Mouse (Mus musculus): ENCODE data around the gene Hoxa1. TPM values are rescaled to one million over a fixed set of nuclear protein-coding genes. Genes with fewer than 3 reads are reported as not detected.

The Hoxa1 gene
- polyA plus RNA-seq, 1 experiment: 2.0 TPM

- Histone ChIP-seq H3K27me3 (ENCODE audit: control insufficient read depth, insufficient read depth, insufficient read length) (no peaks in the 10 kb centered on the region), H3K4me3 (no peak overlapping the region), H3K4me2 (ENCODE audit: low read depth) (no peak overlapping the region), H3K36me3 (ENCODE audit: control insufficient read depth, insufficient read depth) (no peaks in the 10 kb centered on the region), H3K79me2 (ENCODE audit: control insufficient read depth, insufficient read depth) (no peaks in the 10 kb centered on the region), H3ac (ENCODE audit: control insufficient read depth, insufficient read length) (no peak overlapping the region)
- no peak for TF ChIP-seq MYOG (IDR thresholded peaks at IDR 0.05; ENCODE audit: control insufficient read depth in 1 of 3, insufficient read depth in 1 of 3, insufficient read length in 2 of 3, low read depth in 2 of 3)
- TF ChIP-seq CEBPB (IDR thresholded peaks at IDR 0.05; ENCODE audit: insufficient read depth, poor library complexity, severe bottlenecking): no peak
- no peak for TF ChIP-seq REST (IDR thresholded peaks at IDR 0.05; ENCODE audit: insufficient read depth, insufficient read length)
- no peak for TF ChIP-seq SRF (IDR thresholded peaks at IDR 0.05; ENCODE audit: control insufficient read depth, insufficient read length, low read depth)
- no peak for TF ChIP-seq USF1 (IDR thresholded peaks at IDR 0.05; ENCODE audit: low read depth)
- no peak for TF ChIP-seq TCF12 (IDR thresholded peaks at IDR 0.05; ENCODE audit: insufficient read depth, poor library complexity, severe bottlenecking)
Measured at GRCm38 (mm10) chr6:52180213-52180710, 22.1 kb upstream of the Hoxa1 start.

GRCm38 (mm10) chr6:52179690-52180089 is 21.6 kb upstream of the Hoxa1 start:
- no peaks in the 10 kb centered on the region for H3K79me2 ChIP-seq (ENCODE audit: control insufficient read depth, insufficient read depth)
- H3K4me2 ChIP-seq (ENCODE audit: low read depth): no peak overlapping the region
- no peak overlapping the region for H3ac ChIP-seq (ENCODE audit: control insufficient read depth, insufficient read length)
- no peak overlapping the region for H3K4me3 ChIP-seq
- H3K36me3 ChIP-seq (ENCODE audit: control insufficient read depth, insufficient read depth): no peaks in the 10 kb centered on the region
- no peak for TF ChIP-seq SRF (IDR thresholded peaks at IDR 0.05; ENCODE audit: control insufficient read depth, insufficient read length, low read depth)
- TF ChIP-seq POLR2AphosphoS2 (IDR thresholded peaks at IDR 0.05; ENCODE audit: insufficient read length, low read depth): no peak
- TF ChIP-seq REST (IDR thresholded peaks at IDR 0.05; ENCODE audit: insufficient read depth, insufficient read length): no peak
- no peaks in the 10 kb centered on the region for H3K27me3 ChIP-seq (ENCODE audit: control insufficient read depth, insufficient read depth, insufficient read length)

- no peak for TF ChIP-seq POLR2A (IDR thresholded peaks at IDR 0.05; ENCODE audit: insufficient read length, low read depth)
- no peak for TF ChIP-seq SRF (IDR thresholded peaks at IDR 0.05; ENCODE audit: control insufficient read depth, insufficient read length, low read depth)
- no peak for TF ChIP-seq TCF3 (IDR thresholded peaks at IDR 0.05; ENCODE audit: insufficient read length, low read depth)
- no peak for TF ChIP-seq MYOG (IDR thresholded peaks at IDR 0.05; ENCODE audit: control insufficient read depth in 1 of 3, insufficient read depth in 1 of 3, insufficient read length in 2 of 3, low read depth in 2 of 3)
- no peak for TF ChIP-seq USF1 (IDR thresholded peaks at IDR 0.05; ENCODE audit: low read depth)
- no peak for TF ChIP-seq POLR2AphosphoS2 (IDR thresholded peaks at IDR 0.05; ENCODE audit: insufficient read length, low read depth)
- no peak for TF ChIP-seq MAX (IDR thresholded peaks at IDR 0.05; ENCODE audit: low read depth)
- no peak for TF ChIP-seq CEBPB (IDR thresholded peaks at IDR 0.05; ENCODE audit: insufficient read depth, poor library complexity, severe bottlenecking)
- TF ChIP-seq TCF12 (IDR thresholded peaks at IDR 0.05; ENCODE audit: insufficient read depth, poor library complexity, severe bottlenecking): no peak
- no peak for TF ChIP-seq MYOD1 (IDR thresholded peaks at IDR 0.05; ENCODE audit: control insufficient read depth in 1 of 3, insufficient read length in 2 of 3, low read depth in 2 of 3)
- TF ChIP-seq E2F4 (IDR thresholded peaks at IDR 0.05; ENCODE audit: insufficient read depth): no peak
- no peak overlapping the region for H3K4me2 ChIP-seq (ENCODE audit: low read depth)
- H3K79me2 ChIP-seq (ENCODE audit: control insufficient read depth, insufficient read depth): no peaks in the 10 kb centered on the region
- no peak overlapping the region for H3K4me3 ChIP-seq
- no peaks in the 10 kb centered on the region for H3K27me3 ChIP-seq (ENCODE audit: control insufficient read depth, insufficient read depth, insufficient read length)
- H3K36me3 ChIP-seq (ENCODE audit: control insufficient read depth, insufficient read depth): no peaks in the 10 kb centered on the region
- H3ac ChIP-seq (ENCODE audit: control insufficient read depth, insufficient read length): no peak overlapping the region
Measured at GRCm38 (mm10) chr6:52178918-52179665, 21.0 kb upstream of the Hoxa1 start.

GRCm38 (mm10) chr6:52177806-52178205 is 19.7 kb upstream of the Hoxa1 start:
- Histone ChIP-seq H3K4me3 (no peak overlapping the region), H3K36me3 (ENCODE audit: control insufficient read depth, insufficient read depth) (no peaks in the 10 kb centered on the region), H3K79me2 (ENCODE audit: control insufficient read depth, insufficient read depth) (no peaks in the 10 kb centered on the region), H3K27me3 (ENCODE audit: control insufficient read depth, insufficient read depth, insufficient read length) (no peaks in the 10 kb centered on the region), H3K4me2 (ENCODE audit: low read depth) (no peak overlapping the region), H3ac (ENCODE audit: control insufficient read depth, insufficient read length) (no peak overlapping the region)
- TF ChIP-seq USF1 (IDR thresholded peaks at IDR 0.05; ENCODE audit: low read depth) (no peak), POLR2AphosphoS2 (IDR thresholded peaks at IDR 0.05; ENCODE audit: insufficient read length, low read depth) (no peak), REST (IDR thresholded peaks at IDR 0.05; ENCODE audit: insufficient read depth, insufficient read length) (no peak), TCF3 (IDR thresholded peaks at IDR 0.05; ENCODE audit: insufficient read length, low read depth) (no peak), MAX (IDR thresholded peaks at IDR 0.05; ENCODE audit: low read depth) (no peak), TCF12 (IDR thresholded peaks at IDR 0.05; ENCODE audit: insufficient read depth, poor library complexity, severe bottlenecking) (no peak), MYOG (IDR thresholded peaks at IDR 0.05; ENCODE audit: control insufficient read depth in 1 of 3, insufficient read depth in 1 of 3, insufficient read length in 2 of 3, low read depth in 2 of 3) (no peak), MYOD1 (IDR thresholded peaks at IDR 0.05; ENCODE audit: control insufficient read depth in 1 of 3, insufficient read length in 2 of 3, low read depth in 2 of 3) (no peak), E2F4 (IDR thresholded peaks at IDR 0.05; ENCODE audit: insufficient read depth) (no peak), CEBPB (IDR thresholded peaks at IDR 0.05; ENCODE audit: insufficient read depth, poor library complexity, severe bottlenecking) (no peak), SRF (IDR thresholded peaks at IDR 0.05; ENCODE audit: control insufficient read depth, insufficient read length, low read depth) (no peak), POLR2A (IDR thresholded peaks at IDR 0.05; ENCODE audit: insufficient read length, low read depth) (no peak)
